Mouse (Mus musculus) heart, embryonic 11.5 days (tissue): Measurements from ENCODE around the gene Kcnd3. TPM values are rescaled to one million over a fixed set of nuclear protein-coding genes. Genes with fewer than 3 reads are reported as not detected.

Source experiments
- ATAC-seq: fragments of 200-750 bp; cut with Nextera tagmentation; replicated peaks from 2 replicates; pipeline ENCODE4 v1.8.0; 2017; ENCODE audit warnings: moderate library complexity; ENCODE audit not compliant: insufficient number of reproducible peaks, low FRiP score, low TSS enrichment
- H3K27ac ChIP-seq: fragments of 300-500 bp; sonication (generic); 2 replicates; pipeline ENCODE4 v1.5.1; 2014; ENCODE audit warnings: mild to moderate bottlenecking, low read depth, low read length
- H3K27me3 ChIP-seq: fragments of 300-500 bp; sonication (generic); 2 replicates; pipeline ENCODE4 v1.6.1; 2014; ENCODE audit warnings: mild to moderate bottlenecking, low read length, mixed read lengths; ENCODE audit not compliant: control insufficient read depth, insufficient read depth
- H3K36me3 ChIP-seq: fragments of 300-500 bp; sonication (generic); 2 replicates; pipeline ENCODE4 v1.6.1; 2014; ENCODE audit warnings: mild to moderate bottlenecking, low read length, moderate library complexity, mixed read lengths; ENCODE audit not compliant: control insufficient read depth, insufficient read depth
- H3K4me1 ChIP-seq: fragments of 300-500 bp; sonication (generic); 2 replicates; pipeline ENCODE4 v1.6.1; 2014; ENCODE audit warnings: low read length; ENCODE audit not compliant: control insufficient read depth, insufficient read depth
- H3K4me2 ChIP-seq: fragments of 300-500 bp; sonication (generic); 2 replicates; pipeline ENCODE4 v1.6.1; 2014; ENCODE audit warnings: mild to moderate bottlenecking, moderate library complexity
- H3K4me3 ChIP-seq: fragments of 300-500 bp; sonication (generic); 2 replicates; pipeline ENCODE4 v1.5.1; 2014; ENCODE audit warnings: low read depth, low read length
- H3K9ac ChIP-seq: fragments of 300-500 bp; sonication (generic); 2 replicates; pipeline ENCODE4 v1.6.1; 2014; ENCODE audit warnings: mild to moderate bottlenecking, low read depth, low read length, moderate library complexity
- H3K9me3 ChIP-seq: fragments of 300-500 bp; sonication (generic); replicated peaks from 2 replicates; pipeline ENCODE4 v1.6.1; 2016; ENCODE audit warnings: low read length; ENCODE audit not compliant: control insufficient read depth
- WGBS: fragments of 180-500 bp; shearing (Covaris S2); extraction: QIAGEN DNeasy Blood & Tissue Kit; methylation state at CpG from one replicate; pipeline ENCODE4 v1.1.7; 2014; ENCODE audit not compliant: insufficient replicate concordance; 5-methylcytosine and 5-hydroxymethylcytosine counted together
- polyA plus RNA-seq: library from polyadenylated mRNA; unstranded; fragments of >200 nt; fragmentation: Nextera tagmentation; extraction: Ambion mirVana; gene quantifications from 2 replicates; pipeline ENCODE4 v1.2.1, GENCODE M21; 2014

Kcnd3 gene
- polyA plus RNA-seq, 1 experiment from 2014 or later: 0.56 TPM

- H3K27ac ChIP-seq: no peak overlapping the region
- WGBS: 58% methylated on average over 6 of the region's 6 CpGs
- no peaks in the 10 kb centered on the region for H3K9me3 ChIP-seq
- ATAC-seq: no peak
- H3K9ac ChIP-seq: no peak overlapping the region
- H3K4me3 ChIP-seq: no peak overlapping the region
- peaks cover 15% of the 10 kb centered on the region for H3K4me1 ChIP-seq
- H3K27me3 ChIP-seq: no peaks in the 10 kb centered on the region
- no peak overlapping the region for H3K4me2 ChIP-seq
- H3K36me3 ChIP-seq: no peaks in the 10 kb centered on the region
Measured at GRCm38 (mm10) chr3:105520446-105520845, 68.3 kb downstream of the Kcnd3 start.

GRCm38 (mm10) chr3:105521178-105521631, 69.1 kb downstream of the Kcnd3 start:
- peak overlapping the region; percentile 62 for H3K27ac ChIP-seq
- peaks cover 15% of the 10 kb centered on the region for H3K4me1 ChIP-seq
- no peak overlapping the region for H3K4me3 ChIP-seq
- WGBS: 44% methylated on average over 12 of the region's 12 CpGs
- H3K36me3 ChIP-seq: no peaks in the 10 kb centered on the region
- no peaks in the 10 kb centered on the region for H3K9me3 ChIP-seq
- H3K27me3 ChIP-seq: no peaks in the 10 kb centered on the region
- 0 out of 2 replicates have a peak, but pooled peaks have one; percentile 18 for ATAC-seq
- H3K4me2 ChIP-seq: peak overlapping the region; percentile 41
- no peak overlapping the region for H3K9ac ChIP-seq

GRCm38 (mm10) chr3:105521639-105522038, 69.5 kb downstream of the Kcnd3 start:
- Histone ChIP-seq H3K4me2 (peak overlapping the region; percentile 41), H3K9ac (no peak overlapping the region), H3K4me1 (peaks cover 15% of the 10 kb centered on the region), H3K9me3 (no peaks in the 10 kb centered on the region), H3K27ac (0 out of 2 replicates have a peak overlapping the region, but pooled peaks have one; percentile 15), H3K27me3 (no peaks in the 10 kb centered on the region), H3K36me3 (no peaks in the 10 kb centered on the region), H3K4me3 (no peak overlapping the region)
- 0 out of 2 replicates have a peak, but pooled peaks have one; percentile 18 for ATAC-seq
- 66% methylated on average over 4 of the region's 4 CpGs for WGBS

GRCm38 (mm10) chr3:105528860-105529259, 76.7 kb downstream of the Kcnd3 start:
- no peak overlapping the region for H3K4me2 ChIP-seq
- no peak overlapping the region for H3K9ac ChIP-seq
- no peaks in the 10 kb centered on the region for H3K9me3 ChIP-seq
- 0 out of 2 replicates have a peak, but pooled peaks cover 5% of the 10 kb centered on the region for H3K4me1 ChIP-seq
- 72% methylated on average over 8 of the region's 8 CpGs for WGBS
- no peaks in the 10 kb centered on the region for H3K36me3 ChIP-seq
- no peaks in the 10 kb centered on the region for H3K27me3 ChIP-seq
- H3K27ac ChIP-seq: no peak overlapping the region
- ATAC-seq: no peak
- H3K4me3 ChIP-seq: no peak overlapping the region

GRCm38 (mm10) chr3:105529700-105530099, 77.6 kb downstream of the Kcnd3 start:
- Histone ChIP-seq H3K27ac (no peak overlapping the region), H3K27me3 (no peaks in the 10 kb centered on the region), H3K9ac (no peak overlapping the region), H3K4me1 (0 out of 2 replicates have a peak, but pooled peaks cover 5% of the 10 kb centered on the region), H3K4me2 (no peak overlapping the region), H3K9me3 (no peaks in the 10 kb centered on the region), H3K36me3 (no peaks in the 10 kb centered on the region), H3K4me3 (no peak overlapping the region)
- WGBS: 19% methylated on average over 5 of the region's 5 CpGs
- no peak for ATAC-seq

DNA sequence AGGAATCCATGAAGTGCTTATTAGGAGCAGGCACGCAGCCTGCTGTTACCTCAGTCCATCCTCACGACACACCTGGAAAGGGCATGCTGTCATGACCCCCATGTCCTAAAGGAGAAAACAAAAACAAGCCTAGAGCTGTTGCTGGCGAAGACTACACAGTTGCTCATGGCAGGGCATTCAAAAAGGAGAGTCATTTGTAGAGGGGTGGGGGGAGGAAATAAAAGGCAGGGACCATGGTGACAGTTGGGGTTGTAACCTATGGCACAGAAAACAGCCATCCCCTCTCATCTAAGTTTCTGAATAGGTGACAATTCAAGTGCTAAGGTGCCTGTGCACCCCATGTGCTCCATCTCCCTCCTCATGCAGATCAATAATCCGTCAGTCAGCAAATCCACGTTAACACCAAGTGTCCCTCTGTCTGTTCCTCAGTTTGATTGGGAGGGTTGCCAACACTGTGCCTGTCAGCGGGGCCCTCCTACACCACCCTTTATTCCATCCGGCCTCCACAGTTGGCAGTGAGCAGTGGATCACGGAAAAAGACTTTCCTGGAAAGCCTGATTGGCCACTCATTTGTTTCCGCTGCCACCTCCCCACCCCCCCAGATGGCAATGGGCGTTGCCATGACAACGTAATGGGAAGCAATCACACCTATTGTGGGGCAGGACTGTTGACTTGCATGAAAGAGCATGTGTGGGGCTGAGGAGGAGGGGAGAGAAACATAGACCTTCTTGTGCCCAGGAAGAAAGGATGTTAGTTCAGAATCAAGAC, 78.4 kb downstream of the Kcnd3 start:
- H3K4me1 ChIP-seq: 0 out of 2 replicates have a peak, but pooled peaks cover 5% of the 10 kb centered on the region
- H3K27ac ChIP-seq: no peak overlapping the region
- no peaks in the 10 kb centered on the region for H3K9me3 ChIP-seq
- WGBS: 35% methylated on average over 11 of the region's 11 CpGs
- H3K4me2 ChIP-seq: no peak overlapping the region
- no peaks in the 10 kb centered on the region for H3K36me3 ChIP-seq
- no peaks in the 10 kb centered on the region for H3K27me3 ChIP-seq
- no peak overlapping the region for H3K9ac ChIP-seq
- ATAC-seq: no peak
- H3K4me3 ChIP-seq: no peak overlapping the region

DNA sequence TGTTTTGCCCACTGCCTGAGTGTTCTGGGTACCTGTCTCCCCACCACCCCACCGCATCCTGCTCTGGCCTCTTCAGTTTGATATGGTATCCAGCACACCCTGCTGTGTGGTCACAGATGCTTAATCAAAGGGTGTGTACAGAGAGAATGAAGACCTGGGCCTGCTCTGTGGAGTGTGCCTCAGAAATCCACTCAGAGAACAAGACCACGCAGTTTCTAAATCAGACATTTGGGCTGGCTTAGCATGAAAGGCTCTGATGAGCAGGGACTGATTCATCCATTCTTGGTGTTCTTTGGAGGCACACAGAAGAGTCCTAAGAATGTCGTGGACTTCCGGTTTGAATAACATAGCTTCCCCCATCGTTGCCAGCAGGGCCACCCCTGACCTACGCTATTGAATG, 86.3 kb downstream of the Kcnd3 start:
- Histone ChIP-seq H3K9ac (no peak overlapping the region), H3K4me2 (peak overlapping the region; percentile 33), H3K27ac (peak overlapping the region; percentile 51), H3K4me1 (peaks cover 14% of the 10 kb centered on the region), H3K36me3 (no peaks in the 10 kb centered on the region), H3K4me3 (no peak overlapping the region), H3K9me3 (no peaks in the 10 kb centered on the region), H3K27me3 (no peaks in the 10 kb centered on the region)
- no peak for ATAC-seq
- 44% methylated on average over 6 of the region's 6 CpGs for WGBS

GRCm38 (mm10) chr3:105538819-105539607, 86.9 kb downstream of the Kcnd3 start:
- H3K27me3 ChIP-seq: no peaks in the 10 kb centered on the region
- peak overlapping the region; percentile 51 for H3K27ac ChIP-seq
- peak overlapping the region; percentile 33 for H3K4me2 ChIP-seq
- WGBS: 9% methylated on average over 13 of the region's 13 CpGs
- H3K9ac ChIP-seq: no peak overlapping the region
- peaks cover 16% of the 10 kb centered on the region for H3K4me1 ChIP-seq
- H3K36me3 ChIP-seq: no peaks in the 10 kb centered on the region
- peak; percentile 49 for ATAC-seq
- no peak overlapping the region for H3K4me3 ChIP-seq
- H3K9me3 ChIP-seq: no peaks in the 10 kb centered on the region
